Mouse (Mus musculus) embryonic fibroblast, embryonic 13.5 days (primary cell): ENCODE measurements at regions not wholly inside any gene's neighbourhood (a gene's known extent, or its start where the extent isn't known, plus 50 kb on each side); places are given as distances from the start of the nearest gene placed in this dataset.

Experiments used
- H3K27ac ChIP-seq: 2 replicates; pipeline ENCODE4 v1.5.1; 2012; ENCODE audit warnings: low read length, control low read depth, inconsistent platforms; ENCODE audit not compliant: insufficient read depth
- H3K4me1 ChIP-seq: 2 replicates; pipeline ENCODE4 v1.6.1; 2011; ENCODE audit warnings: low read length; ENCODE audit not compliant: control insufficient read depth, insufficient read depth
- H3K4me3 ChIP-seq: 2 replicates; pipeline ENCODE4 v1.5.1; 2011; ENCODE audit warnings: mild to moderate bottlenecking, control low read depth, low read length; ENCODE audit not compliant: insufficient read depth
- CTCF ChIP-seq: IDR thresholded peaks from 2 replicates; pipeline ENCODE4 v1.5.1; 2011; ENCODE audit warnings: mild to moderate bottlenecking, control low read depth, low read length, moderate library complexity, borderline replicate concordance; ENCODE audit not compliant: insufficient read depth
- POLR2A ChIP-seq: IDR thresholded peaks from 2 replicates; pipeline ENCODE4 v1.6.1; 2011; ENCODE audit warnings: low read depth, mild to moderate bottlenecking, control low read depth, low read length, moderate library complexity

- Histone ChIP-seq H3K27ac (no peak overlapping the region), H3K4me1 (no peaks in the 10 kb centered on the region), H3K4me3 (no peak overlapping the region)
- TF ChIP-seq CTCF (no peak), POLR2A (no peak)
These were observed 505.9 kb downstream of the Gm6685 start for GRCm38 (mm10) chr11:27833736-27834135.

- Histone ChIP-seq H3K27ac (no peak overlapping the region), H3K4me3 (no peak overlapping the region), H3K4me1 (no peaks in the 10 kb centered on the region)
- TF ChIP-seq POLR2A (no peak), CTCF (no peak)
These were observed 539.6 kb downstream of the Gm6685 start for GRCm38 (mm10) chr11:27799826-27800620.

GRCm38 (mm10) chr11:27753913-27754218 is 585.8 kb downstream of the Gm6685 start:
- Histone ChIP-seq H3K4me1 (no peaks in the 10 kb centered on the region), H3K27ac (no peak overlapping the region), H3K4me3 (no peak overlapping the region)
- TF ChIP-seq POLR2A: no peak
- TF ChIP-seq CTCF: no peak

DNA sequence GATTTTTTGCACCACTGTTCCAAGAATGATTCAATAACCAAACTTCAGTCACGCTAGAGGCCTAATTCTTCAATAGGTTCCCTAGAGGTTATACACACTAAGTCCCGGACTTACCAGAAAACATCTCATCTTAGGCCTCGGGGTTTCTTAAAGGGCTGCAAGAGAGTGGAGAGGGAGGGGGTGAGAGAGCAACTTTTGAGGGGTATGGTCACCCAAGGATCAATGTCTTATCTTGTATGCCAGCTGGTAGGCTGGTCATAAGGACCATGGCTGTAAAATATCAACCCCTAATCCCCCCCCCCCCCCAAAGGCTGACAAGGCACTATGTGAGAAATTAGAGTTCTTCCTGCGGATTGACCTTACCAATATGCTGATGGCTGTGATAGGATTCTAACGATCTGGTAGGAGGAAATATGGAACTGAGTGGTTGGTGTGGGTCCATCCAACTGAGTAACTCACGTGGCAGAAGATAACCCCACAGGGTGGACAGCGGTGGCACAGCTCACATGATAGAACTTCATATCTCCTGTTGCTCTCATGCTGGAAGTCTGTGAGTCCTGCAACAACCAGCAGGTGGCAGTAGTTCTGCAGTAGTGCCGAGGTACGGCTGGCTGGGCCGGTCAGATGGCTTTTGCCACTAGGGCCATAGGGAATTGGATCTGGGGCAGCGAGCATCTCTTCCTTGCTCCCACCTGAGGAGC is 586.3 kb downstream of the Gm6685 start:
- no peaks in the 10 kb centered on the region for H3K4me1 ChIP-seq
- TF ChIP-seq CTCF (peak; percentile 63; the same call in 1 of the 2 replicates), POLR2A (no peak)
- no peak overlapping the region for H3K27ac ChIP-seq
- H3K4me3 ChIP-seq: no peak overlapping the region

GRCm38 (mm10) chr11:27726109-27726508 is 613.6 kb downstream of the Gm6685 start:
- no peak overlapping the region for H3K27ac ChIP-seq
- no peak for TF ChIP-seq CTCF
- TF ChIP-seq POLR2A: no peak
- H3K4me3 ChIP-seq: no peak overlapping the region
- H3K4me1 ChIP-seq: no peaks in the 10 kb centered on the region

DNA sequence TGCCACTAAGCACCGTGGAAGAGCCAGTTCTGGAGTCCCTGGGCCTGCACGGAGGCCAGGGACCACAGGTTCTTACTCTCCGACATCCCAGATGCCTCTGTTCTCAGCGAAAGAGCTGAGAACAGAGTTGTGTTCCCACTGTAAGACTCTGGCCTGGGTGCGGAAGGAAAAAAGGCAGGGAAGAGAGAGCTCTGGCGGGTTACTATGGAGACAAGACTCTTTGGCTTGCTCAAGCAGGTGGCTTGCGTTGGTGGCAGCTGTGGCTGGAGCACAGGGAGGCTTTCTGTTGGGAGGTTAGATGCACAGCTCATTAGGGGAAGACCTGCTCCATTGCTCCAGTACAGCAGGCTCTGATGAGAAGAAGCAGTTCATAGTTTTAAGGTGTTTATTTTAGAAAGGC is 618.3 kb downstream of the Gm6685 start:
- H3K4me1 ChIP-seq: no peaks in the 10 kb centered on the region
- TF ChIP-seq CTCF (no peak), POLR2A (no peak)
- H3K27ac ChIP-seq: no peak overlapping the region
- no peak overlapping the region for H3K4me3 ChIP-seq

DNA sequence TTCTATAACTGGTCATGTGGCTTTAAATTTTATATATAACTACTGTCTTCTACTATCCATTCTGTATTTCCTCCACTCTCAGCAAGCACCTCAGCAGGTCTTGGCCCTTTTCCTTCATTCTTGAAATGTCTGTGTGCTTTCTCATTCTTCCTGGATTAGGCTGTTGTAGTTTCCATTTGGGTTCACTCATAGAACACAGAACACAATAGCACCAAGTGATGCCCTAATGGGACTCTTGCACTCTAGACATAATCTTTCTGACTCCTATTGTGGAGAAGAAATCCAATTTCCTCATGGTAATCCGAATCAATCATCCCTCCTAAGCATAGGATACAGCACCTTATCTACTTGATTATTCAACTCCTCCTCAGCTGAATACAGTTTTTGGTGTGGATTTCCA is 667.2 kb downstream of the Gm6685 start:
- TF ChIP-seq POLR2A (no peak), CTCF (no peak)
- H3K4me1 ChIP-seq: no peaks in the 10 kb centered on the region
- no peak overlapping the region for H3K27ac ChIP-seq
- no peak overlapping the region for H3K4me3 ChIP-seq
